Mouse (Mus musculus) adrenal gland, adult (tissue): Measurements from ENCODE around the gene Ikbke.
"Not testable (repeated sequence)": the region's sequence is repeated elsewhere in the genome, so short reads cannot be mapped to it uniquely, and the experiment has no call there.

Experiments used
- DNase-seq, 2 experiments: peaks; one replicate each; pipeline ENCODE4 v3.0.0; 2022 to 2023; ENCODE audit warnings: low spot score in 1 of 2; ENCODE audit not compliant: inconsistent age in 2 of 2

Gene Ikbke

GRCm38 (mm10) chr1:131279456-131279776 is at the start of gene Ikbke:
Gene Ikbke, minus strand, starts transcription at chr1:131279606.
- no peak for DNase-seq

- DNase-seq = not testable (repeated sequence)
Measured at GRCm38 (mm10) chr1:131329093-131329492, 49.7 kb upstream of the Ikbke start.

- DNase-seq = no peak
Measured at GRCm38 (mm10) chr1:131327167-131327566, 47.8 kb upstream of the Ikbke start.

GRCm38 (mm10) chr1:131324816-131325463 is 45.5 kb upstream of the Ikbke start:
- no peak for DNase-seq

- peak in 1 of 2 experiments; percentile 34 for DNase-seq
Measured at GRCm38 (mm10) chr1:131319598-131320330, 40.4 kb upstream of the Ikbke start.

GRCm38 (mm10) chr1:131318397-131318796 is 39.0 kb upstream of the Ikbke start:
- DNase-seq = no peak

- no peak for DNase-seq
Measured at GRCm38 (mm10) chr1:131317625-131318024, 38.2 kb upstream of the Ikbke start.

GRCm38 (mm10) chr1:131311284-131311683 is 31.9 kb upstream of the Ikbke start:
- no peak for DNase-seq

GRCm38 (mm10) chr1:131310237-131310818 is 30.9 kb upstream of the Ikbke start:
- no peak for DNase-seq

- no peak for DNase-seq
Measured at GRCm38 (mm10) chr1:131300750-131301149, 21.3 kb upstream of the Ikbke start.

- DNase-seq = no peak
Measured at GRCm38 (mm10) chr1:131299788-131300187, 20.4 kb upstream of the Ikbke start.

GRCm38 (mm10) chr1:131299240-131299639 is 19.8 kb upstream of the Ikbke start:
- DNase-seq = no peak

GRCm38 (mm10) chr1:131298171-131298570 is 18.8 kb upstream of the Ikbke start:
- no peak for DNase-seq

- DNase-seq = no peak
Measured at GRCm38 (mm10) chr1:131296726-131297125, 17.3 kb upstream of the Ikbke start.

GRCm38 (mm10) chr1:131295200-131295599 is 15.8 kb upstream of the Ikbke start:
- peak in 1 of 2 experiments; percentile 55 for DNase-seq

- DNase-seq = peak in 1 of 2 experiments; percentile 31
Measured at GRCm38 (mm10) chr1:131293922-131294250, 14.5 kb upstream of the Ikbke start.

GRCm38 (mm10) chr1:131293221-131293921 is 14.0 kb upstream of the Ikbke start:
- DNase-seq = no peak

GRCm38 (mm10) chr1:131290648-131291047 is 11.2 kb upstream of the Ikbke start:
- peak; percentile 69 to 90 for DNase-seq

- no peak for DNase-seq
Measured at GRCm38 (mm10) chr1:131288938-131289337, 9.5 kb upstream of the Ikbke start.

- DNase-seq = no peak
Measured at GRCm38 (mm10) chr1:131287267-131287666, 7.9 kb upstream of the Ikbke start.

- peak in 1 of 2 experiments; percentile 32 for DNase-seq
Measured at GRCm38 (mm10) chr1:131286803-131287202, 7.4 kb upstream of the Ikbke start.

- DNase-seq = no peak
Measured at GRCm38 (mm10) chr1:131284616-131285015, 5.2 kb upstream of the Ikbke start.
